Mouse (Mus musculus) CH12.LX (cell line): Measurements from ENCODE around the gene Tmem115.

Source experiments
- CTCF ChIP-seq, 2 experiments: IDR thresholded peaks in 1 of 2; conservative IDR thresholded peaks in 1 of 2; 2 replicates each; pipeline ENCODE4 v1.5.1; 2011 to 2012; ENCODE audit warnings: low read depth in 2 of 2, low read length in 2 of 2, improper control_type of control experiment in 1 of 2, inconsistent platforms in 1 of 2, mild to moderate bottlenecking in 1 of 2, moderate library complexity in 1 of 2
- ETS1 ChIP-seq: conservative IDR thresholded peaks from 2 replicates; pipeline ENCODE4 v1.6.1; 2012; ENCODE audit warnings: low read depth, mild to moderate bottlenecking, inconsistent platforms, low read length, improper control_type of control experiment, moderate library complexity
- POLR2A ChIP-seq: IDR thresholded peaks from 2 replicates; pipeline ENCODE4 v1.6.1; 2011; ENCODE audit warnings: low read depth, mild to moderate bottlenecking, improper control_type of control experiment, low read length
- USF1 ChIP-seq: IDR thresholded peaks from 2 replicates; pipeline ENCODE4 v1.6.1; 2014; ENCODE audit warnings: low read depth, mild to moderate bottlenecking, inconsistent platforms, low read length, improper control_type of control experiment
- ZMIZ1 ChIP-seq: IDR thresholded peaks from 2 replicates; pipeline ENCODE4 v1.6.1; 2012; ENCODE audit warnings: low read depth, mild to moderate bottlenecking, inconsistent platforms, low read length, improper control_type of control experiment

DNA sequence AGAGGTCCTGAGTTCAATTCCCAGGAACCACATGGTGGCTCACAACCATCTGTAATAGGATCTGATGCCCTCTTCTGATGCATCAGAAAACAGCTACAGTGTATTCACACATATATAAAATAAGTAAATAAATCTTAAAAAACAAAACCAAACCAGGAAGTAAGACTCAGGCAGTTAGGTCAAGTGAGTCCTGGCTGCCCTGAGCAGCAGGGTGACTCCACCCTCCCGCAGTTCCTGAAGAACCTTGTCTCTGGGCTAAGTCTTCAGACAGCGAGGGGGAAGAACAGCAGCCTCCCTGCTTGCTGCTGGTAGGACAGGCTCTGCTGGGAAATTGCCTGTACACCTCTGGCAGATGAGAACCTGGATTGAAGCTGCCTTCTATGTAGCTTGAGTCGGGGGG lies 22.6 kb downstream of the Tmem115 start:
- TF ChIP-seq ETS1 (no peak), ZMIZ1 (no peak), CTCF (conservative IDR thresholded peaks at IDR 0.05 in 1 of 2, IDR thresholded peaks at IDR 0.05 in 1 of 2; ENCODE audit: low read depth in 2 of 2, low read length in 2 of 2) (no peak), POLR2A (no peak), USF1 (no peak)
